Mouse (Mus musculus): ENCODE results near the gene Cldn34d. TPM values are rescaled to one million over a fixed set of nuclear protein-coding genes. Genes with fewer than 3 reads are reported as not detected.

Gene Cldn34d
- total RNA-seq (2014; rRNA removed), result not detected in 2 replicates
- not detected in 2 replicates for polyA plus RNA-seq (2015; fragmentation: Nextera tagmentation; extraction: Ambion mirVana)

DNA sequence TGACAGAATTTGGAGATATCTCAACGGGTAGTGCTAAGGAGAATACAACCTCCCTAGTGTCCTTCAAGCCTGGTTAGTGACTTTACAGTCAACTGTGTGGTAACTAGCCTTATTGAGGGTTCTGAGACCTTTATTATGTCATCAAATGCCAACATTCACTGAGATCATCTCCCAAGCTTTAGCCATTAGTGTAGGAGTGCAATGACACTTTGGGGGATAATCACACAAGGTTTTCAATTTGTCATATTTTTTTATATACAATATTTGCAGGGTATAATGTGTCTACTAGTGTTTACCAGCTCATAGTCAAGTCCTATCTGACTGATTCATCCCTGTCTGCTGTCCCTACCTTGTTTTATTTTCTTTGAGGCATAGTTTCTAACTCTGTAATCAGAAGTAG lies at the start of gene Cldn34d:
Gene Cldn34d, minus strand, starts transcription at position 101 of the 400 bp plus-strand sequence.
- no peak for TF ChIP-seq CTCF (IDR thresholded peaks at IDR 0.05)
- Histone ChIP-seq H3K4me3 (ENCODE audit: low read depth, low read length) (no peak within 1 kb of the TSS), H3K36me3 (ENCODE audit: insufficient read depth, low read length) (no peaks in the 10 kb centered on the region), H3K27ac (ENCODE audit: low read depth, low read length) (no peak within 1 kb of the TSS), H3K9ac (replicated peaks; ENCODE audit: low read length, poor library complexity, severe bottlenecking) (no peak within 1 kb of the TSS), H3K4me1 (ENCODE audit: insufficient read depth, low read length) (no peaks in the 10 kb centered on the region), H3K9me3 (ENCODE audit: low read length) (peaks cover 3% of the 10 kb centered on the region; the same call in 1 of the 2 replicates), H3K4me2 (ENCODE audit: low read depth, low read length, poor library complexity, severe bottlenecking) (no peak within 1 kb of the TSS), H3K27me3 (ENCODE audit: insufficient read depth, low read length) (no peaks in the 10 kb centered on the region)
- 63% methylated on average over 1 of the region's 1 CpGs for WGBS
- no peak for DNase-seq (ENCODE audit: low spot score)
- ATAC-seq (ENCODE audit: low FRiP score), result no peak

DNA sequence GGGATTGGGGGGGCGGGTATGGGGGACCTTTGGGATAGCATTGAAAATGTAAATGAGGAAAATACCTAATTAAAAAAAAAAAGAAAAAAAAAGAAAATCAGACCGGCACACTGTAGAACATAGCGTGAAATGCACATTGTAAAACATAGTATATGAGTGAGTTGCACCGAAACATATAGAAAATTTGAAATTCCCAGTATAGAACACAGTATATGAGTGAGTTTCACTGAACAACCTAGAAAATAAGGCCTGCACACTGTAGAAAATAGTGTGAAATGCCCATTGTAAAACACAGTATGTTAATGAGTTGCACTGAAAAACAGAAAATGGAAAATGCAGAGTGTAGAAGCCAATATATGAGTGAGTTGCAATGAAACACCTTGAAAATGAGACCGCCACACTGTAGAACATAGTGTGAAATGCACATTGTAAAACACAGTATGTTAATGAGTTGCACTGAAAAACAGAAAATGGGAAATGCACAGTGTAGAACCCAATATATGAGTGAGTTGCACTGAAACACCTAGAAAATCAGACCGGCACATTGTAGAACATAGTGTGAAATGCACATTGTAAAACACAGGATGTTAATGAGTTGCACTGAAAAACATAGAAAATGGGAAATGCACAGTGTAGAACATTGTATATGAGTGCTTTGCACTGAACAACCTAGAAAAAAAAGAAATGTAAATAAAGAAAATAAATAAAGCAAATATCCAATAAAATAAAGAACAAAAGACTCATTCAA lies 4.1 kb downstream of the Cldn34d start:
- DNase-seq (ENCODE audit: low spot score) (peak; percentile 93), ATAC-seq (ENCODE audit: low FRiP score) (peak; percentile 100)
- Histone ChIP-seq H3K4me3 (ENCODE audit: low read depth, low read length) (no peak overlapping the region), H3K4me2 (ENCODE audit: low read depth, low read length, poor library complexity, severe bottlenecking) (no peak overlapping the region), H3K36me3 (ENCODE audit: insufficient read depth, low read length) (no peaks in the 10 kb centered on the region), H3K9me3 (ENCODE audit: low read length) (peaks cover 3% of the 10 kb centered on the region; the same call in 1 of the 2 replicates), H3K27me3 (ENCODE audit: insufficient read depth, low read length) (no peaks in the 10 kb centered on the region), H3K4me1 (ENCODE audit: insufficient read depth, low read length) (no peaks in the 10 kb centered on the region), H3K9ac (replicated peaks; ENCODE audit: low read length, poor library complexity, severe bottlenecking) (no peak overlapping the region), H3K27ac (ENCODE audit: low read depth, low read length) (no peak overlapping the region)
- WGBS, result 47% methylated on average over 6 of the region's 6 CpGs
- no peak for TF ChIP-seq CTCF (IDR thresholded peaks at IDR 0.05)

Other genes with a start within 250 kb of the Cldn34d start
- not detected in 2 replicates for gene Cldn34b4, start 209.6 kb downstream of the Cldn34d start, total RNA-seq (2014; rRNA removed)
- gene Cldn34b4, start 209.6 kb downstream of the Cldn34d start, polyA plus RNA-seq (2015; fragmentation: Nextera tagmentation; extraction: Ambion mirVana), result not detected in 2 replicates